Mouse (Mus musculus) liver, embryonic 16.5 days (tissue): Measurements from ENCODE around the gene Rab39b. TPM values are rescaled to one million over a fixed set of nuclear protein-coding genes. Genes with fewer than 3 reads are reported as not detected.

ENCODE experiments used
- ATAC-seq: fragments of 200-750 bp; cut with Nextera tagmentation; 2 replicates; pipeline ENCODE4 v1.8.0; 2017; ENCODE audit warnings: low read depth, mild to moderate bottlenecking, moderate number of reproducible peaks, moderate library complexity
- H3K27ac ChIP-seq: fragments of 300-500 bp; sonication (generic); 2 replicates; pipeline ENCODE4 v1.5.1; 2014; ENCODE audit warnings: mild to moderate bottlenecking, low read length
- H3K27me3 ChIP-seq: fragments of 300-500 bp; sonication (generic); 2 replicates; pipeline ENCODE4 v1.6.1; 2014; ENCODE audit warnings: low read depth, low read length, mixed read lengths; ENCODE audit not compliant: control insufficient read depth, insufficient read depth
- H3K36me3 ChIP-seq: fragments of 300-500 bp; sonication (generic); 2 replicates; pipeline ENCODE4 v1.6.1; 2014; ENCODE audit warnings: mild to moderate bottlenecking; ENCODE audit not compliant: control insufficient read depth, insufficient read depth
- H3K4me1 ChIP-seq: fragments of 300-500 bp; sonication (generic); 2 replicates; pipeline ENCODE4 v1.6.1; 2014; ENCODE audit warnings: low read depth, low read length, mixed read lengths; ENCODE audit not compliant: control insufficient read depth
- H3K4me2 ChIP-seq: fragments of 300-500 bp; sonication (generic); 2 replicates; pipeline ENCODE4 v1.6.1; 2014; ENCODE audit warnings: low read depth, low read length, mixed read lengths
- H3K4me3 ChIP-seq: fragments of 300-500 bp; sonication (generic); 2 replicates; pipeline ENCODE4 v1.5.1; 2014; ENCODE audit warnings: low read depth, mild to moderate bottlenecking, low read length
- H3K9ac ChIP-seq: fragments of 300-500 bp; sonication (generic); 2 replicates; pipeline ENCODE4 v1.6.1; 2014; ENCODE audit warnings: low read depth, low read length
- H3K9me3 ChIP-seq: fragments of 300-500 bp; sonication (generic); replicated peaks from 2 replicates; pipeline ENCODE4 v1.6.1; 2016; ENCODE audit warnings: low read length; ENCODE audit not compliant: control insufficient read depth
- WGBS: fragments of 180-500 bp; shearing (Covaris S2); extraction: QIAGEN DNeasy Blood & Tissue Kit; methylation state at CpG from one replicate; pipeline ENCODE4 v1.1.7; 2014; ENCODE audit not compliant: insufficient replicate concordance; 5-methylcytosine and 5-hydroxymethylcytosine counted together
- polyA plus RNA-seq: library from polyadenylated mRNA; unstranded; fragments of >200 nt; fragmentation: Nextera tagmentation; extraction: Ambion mirVana; gene quantifications from 2 replicates; pipeline ENCODE4 v1.2.1, GENCODE M21; 2015

Gene Rab39b
- polyA plus RNA-seq, result 0.05 TPM in 1 of 2 replicates, not detected in the other

DNA sequence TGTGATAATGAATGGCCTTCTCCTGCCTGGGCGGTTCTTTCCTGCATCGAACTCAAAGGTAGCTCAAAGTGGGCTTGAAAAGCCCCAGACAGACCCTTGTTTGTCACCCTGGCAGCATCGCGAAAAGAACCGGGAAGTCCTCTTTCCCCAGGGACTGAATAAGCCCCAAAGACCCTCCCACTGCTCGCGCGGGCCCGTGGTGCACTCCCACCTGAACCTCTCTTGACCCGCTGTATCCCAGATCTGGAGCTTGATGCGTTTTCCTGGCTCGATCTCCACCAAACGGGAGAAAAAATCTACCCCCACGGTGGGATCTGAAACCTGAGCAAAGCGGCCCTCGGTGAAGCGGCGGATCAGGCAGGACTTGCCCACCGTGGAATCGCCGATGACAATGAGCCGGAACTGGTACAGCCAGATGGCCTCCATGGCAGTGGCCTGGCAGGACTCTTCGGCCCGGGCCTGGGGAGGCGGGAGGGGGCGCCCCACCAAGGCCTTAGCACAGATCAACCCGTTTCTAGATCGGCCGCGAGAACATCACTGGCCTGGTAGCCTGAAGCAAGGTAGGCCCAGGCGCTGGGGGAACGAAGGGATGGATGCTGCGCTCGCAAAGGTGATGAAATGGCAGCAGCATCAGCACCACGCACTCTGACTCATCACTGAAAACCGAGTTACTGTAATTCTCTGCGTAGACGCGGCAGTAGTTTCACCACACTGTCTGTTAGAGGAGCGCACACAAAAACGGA is at the start of gene Rab39b:
Gene Rab39b, minus strand, starts transcription at position 650 of the 743 bp plus-strand sequence.
- Histone ChIP-seq H3K4me2 (no peak within 1 kb of the TSS), H3K9me3 (no peaks in the 10 kb centered on the region), H3K27me3 (peaks cover 4% of the 10 kb centered on the region; the same call in 1 of the 2 replicates), H3K27ac (no peak within 1 kb of the TSS), H3K4me3 (0 out of 2 replicates have a peak within 1 kb of the TSS, but pooled peaks have one; percentile 21), H3K4me1 (no peaks in the 10 kb centered on the region), H3K36me3 (no peaks in the 10 kb centered on the region), H3K9ac (no peak within 1 kb of the TSS)
- no peak for ATAC-seq
- WGBS, result 15% methylated on average over 41 of the region's 41 CpGs

DNA sequence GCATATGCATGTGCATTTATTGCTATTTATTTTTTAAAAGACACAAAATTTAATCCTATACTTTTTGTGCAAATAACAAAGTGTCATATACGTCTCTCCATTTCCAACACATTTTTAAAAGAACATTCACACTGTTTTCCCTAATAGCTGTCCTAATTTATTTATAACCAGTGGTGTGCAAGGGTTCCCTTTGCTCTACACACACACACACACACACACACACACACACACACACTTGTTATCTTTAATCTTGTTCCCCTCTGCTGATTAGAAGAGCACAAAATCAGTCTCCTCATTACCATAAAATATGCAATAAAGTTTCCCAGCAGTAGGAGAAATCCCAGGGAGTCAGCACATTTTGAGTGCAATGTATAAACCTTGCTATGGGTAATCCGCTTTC is 508 bp upstream of the Rab39b start:
- WGBS, result 66% methylated on average over 2 of the region's 2 CpGs

More for the DNA sequence above, 508 bp upstream of the Rab39b start:
- Histone ChIP-seq H3K4me3 (no peak overlapping the region), H3K27me3 (peaks cover 4% of the 10 kb centered on the region; the same call in 1 of the 2 replicates), H3K27ac (no peak overlapping the region), H3K4me2 (no peak overlapping the region), H3K36me3 (no peaks in the 10 kb centered on the region), H3K9me3 (no peaks in the 10 kb centered on the region), H3K4me1 (no peaks in the 10 kb centered on the region), H3K9ac (no peak overlapping the region)
- ATAC-seq, result no peak

Other genes with a start within 250 kb of the Rab39b start
- gene Fundc2, start 195.8 kb downstream of the Rab39b start, polyA plus RNA-seq, result 20.6 and 22.9 TPM in 2 replicates
- 2.4 and 2.9 TPM in 2 replicates for gene F8, start 195.6 kb downstream of the Rab39b start, polyA plus RNA-seq
- 11.2 and 12.2 TPM in 2 replicates for gene Cmc4, start 161.6 kb downstream of the Rab39b start, polyA plus RNA-seq
- 5.3 and 6.3 TPM in 2 replicates for gene Mtcp1, start 161.6 kb downstream of the Rab39b start, polyA plus RNA-seq
- 29.3 and 34.1 TPM in 2 replicates for gene Brcc3, start 161.6 kb downstream of the Rab39b start, polyA plus RNA-seq
- 85.5 and 114 TPM in 2 replicates for gene Vbp1, start 63.9 kb downstream of the Rab39b start, polyA plus RNA-seq